Mouse (Mus musculus): ENCODE results near the gene Olfr906. TPM values are rescaled to one million over a fixed set of nuclear protein-coding genes. Genes with fewer than 3 reads are reported as not detected.

The Olfr906 gene
- total RNA-seq (2023; ENCODE audit: inconsistent age): not detected in 4 replicates

DNA sequence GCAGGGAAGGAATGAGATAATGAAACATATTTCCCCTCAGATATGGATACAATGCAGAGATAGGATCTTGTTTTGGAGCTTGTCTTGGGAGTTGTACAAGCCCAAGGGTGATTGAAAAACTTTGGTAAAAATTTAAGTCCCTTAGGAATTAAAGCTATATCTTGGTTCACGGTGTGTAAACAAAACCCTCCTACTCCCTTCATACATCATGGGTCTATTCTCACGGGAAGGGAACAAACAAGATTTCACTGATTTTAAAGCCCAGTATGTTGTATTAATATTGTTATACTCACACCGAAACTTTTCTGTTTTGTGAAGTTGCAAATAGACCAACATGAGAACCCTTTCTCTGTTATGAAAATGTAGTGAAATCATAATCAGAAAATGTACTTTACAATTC lies at the start of gene Olfr906:
TSS of gene Olfr906 (plus strand) at position 301 of the 400 bp plus-strand sequence.

DNA sequence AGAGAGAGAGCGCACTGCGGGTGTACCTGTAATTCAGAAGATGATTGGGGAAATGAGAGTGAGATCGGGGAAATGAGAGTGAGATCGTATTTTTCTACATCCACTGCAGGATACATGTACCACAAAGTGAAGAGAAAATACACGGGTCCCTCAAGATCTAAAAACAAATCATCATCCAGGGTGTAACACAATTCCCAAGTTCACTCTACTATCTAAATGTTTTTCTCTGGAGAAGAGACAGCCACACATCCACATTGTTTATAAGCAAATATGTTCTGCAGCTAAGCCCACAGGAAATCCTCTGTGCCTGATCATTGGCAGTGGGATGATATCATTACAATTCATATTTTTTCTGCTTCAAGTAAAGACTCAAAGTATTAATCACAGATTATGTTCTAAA lies 39.5 kb upstream of the Olfr906 start, which contains the start of gene Olfr902:
TSS of gene Olfr902 (plus strand) at position 301 of the 400 bp plus-strand sequence.

GRCm38 (mm10) chr9:38462844-38463243 lies 24.0 kb upstream of the Olfr906 start, which contains the start of gene Olfr904:
Olfr904 (plus strand) TSS chr9:38463144.

DNA sequence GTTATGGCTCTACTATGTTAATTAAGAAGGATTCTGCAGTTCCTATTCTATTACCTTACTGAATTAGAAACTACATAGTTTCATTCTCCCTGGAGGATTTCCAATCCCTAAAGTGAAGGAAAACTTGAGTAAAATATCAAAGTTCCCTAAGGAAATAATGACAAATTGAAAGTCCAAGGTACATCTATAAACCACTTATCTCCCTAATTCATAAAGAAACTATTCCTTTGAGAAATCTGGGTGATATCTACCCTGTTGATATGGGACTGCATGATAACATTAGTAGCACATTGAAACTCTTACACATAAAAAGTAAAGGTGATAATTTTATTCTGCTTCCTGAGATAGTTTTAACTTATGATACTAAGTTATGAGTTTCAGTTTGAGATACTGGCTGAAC lies 16.1 kb upstream of the Olfr906 start, which contains the start of gene Olfr905:
TSS of gene Olfr905 (plus strand) at position 301 of the 400 bp plus-strand sequence.

DNA sequence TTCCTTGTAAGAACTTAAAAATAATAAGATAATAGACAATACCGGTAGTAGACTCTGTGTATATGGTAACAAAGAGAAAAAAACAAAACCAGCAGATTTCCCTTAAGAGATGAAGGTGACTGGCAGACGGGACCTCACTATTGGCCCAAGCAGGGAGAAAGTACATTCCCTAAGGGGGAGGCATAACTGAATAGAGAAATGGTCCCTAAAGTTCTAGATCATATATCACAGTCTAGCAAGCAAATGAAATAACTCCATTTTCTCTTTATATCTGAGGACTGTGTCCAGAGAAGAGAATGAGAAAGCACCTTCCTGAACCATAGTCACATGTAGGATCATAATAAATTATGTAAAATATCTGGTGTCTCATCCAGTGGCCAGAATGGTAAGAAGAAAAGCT lies 8.6 kb downstream of the Olfr906 start, which contains the start of gene Olfr907:
TSS of gene Olfr907 (plus strand) at position 301 of the 400 bp plus-strand sequence.

DNA sequence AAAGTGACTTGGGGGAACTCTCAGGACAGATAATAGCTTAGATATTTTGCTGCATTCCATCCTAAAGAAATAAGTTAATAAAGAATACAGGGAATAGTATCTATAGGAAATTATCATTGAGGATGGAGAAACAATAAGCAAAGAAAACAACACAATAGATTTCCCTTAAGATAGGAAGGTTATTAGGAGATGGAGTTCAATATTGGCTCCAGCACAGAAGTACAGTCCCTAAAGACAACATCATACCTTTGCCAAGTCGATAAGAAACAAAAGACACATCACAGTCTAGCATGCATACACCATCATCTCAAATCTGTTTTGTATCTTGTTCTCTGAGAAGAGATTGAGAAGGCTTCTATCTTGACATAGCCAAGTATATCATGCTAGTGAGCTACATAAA lies 34.4 kb downstream of the Olfr906 start, which contains the start of gene Olfr911-ps1:
TSS of gene Olfr911-ps1 (plus strand) at position 301 of the 400 bp plus-strand sequence.

GRCm38 (mm10) chr9:38537549-38537948 lies 50.7 kb downstream of the Olfr906 start, which contains the start of gene Olfr910:
Olfr910 (plus strand) TSS chr9:38537849.

Other genes with a start within 250 kb of the Olfr906 start
- not detected in 4 replicates for gene Olfr143, start 234.3 kb upstream of the Olfr906 start, total RNA-seq (2023; ENCODE audit: inconsistent age)
- not detected in 4 replicates for gene Olfr895, start 219.2 kb upstream of the Olfr906 start, total RNA-seq (2023; ENCODE audit: inconsistent age)
- not detected in 4 replicates for gene Olfr896-ps1, start 196.0 kb upstream of the Olfr906 start, total RNA-seq (2023; ENCODE audit: inconsistent age)
- gene Olfr25, start 158.0 kb upstream of the Olfr906 start, total RNA-seq (2023; ENCODE audit: inconsistent age): not detected in 4 replicates
- not detected in 4 replicates for gene Olfr898, start 138.7 kb upstream of the Olfr906 start, total RNA-seq (2023; ENCODE audit: inconsistent age)
- not detected in 4 replicates for gene Olfr250, start 120.2 kb upstream of the Olfr906 start, total RNA-seq (2023; ENCODE audit: inconsistent age)
- not detected in 4 replicates for gene Olfr251, start 110.0 kb upstream of the Olfr906 start, total RNA-seq (2023; ENCODE audit: inconsistent age)
- gene Olfr147, start 85.4 kb upstream of the Olfr906 start, total RNA-seq (2023; ENCODE audit: inconsistent age): not detected in 4 replicates
- gene Olfr901, start 57.6 kb upstream of the Olfr906 start, total RNA-seq (2023; ENCODE audit: inconsistent age): not detected in 4 replicates
- gene Olfr902, start 39.4 kb upstream of the Olfr906 start, total RNA-seq (2023; ENCODE audit: inconsistent age): not detected in 4 replicates
- gene Olfr904, start 23.9 kb upstream of the Olfr906 start, total RNA-seq (2023; ENCODE audit: inconsistent age): not detected in 4 replicates
- not detected in 4 replicates for gene Olfr905, start 16.0 kb upstream of the Olfr906 start, total RNA-seq (2023; ENCODE audit: inconsistent age)
- not detected in 4 replicates for gene Olfr907, start 8.7 kb downstream of the Olfr906 start, total RNA-seq (2023; ENCODE audit: inconsistent age)
- not detected in 4 replicates for gene Olfr911-ps1, start 34.5 kb downstream of the Olfr906 start, total RNA-seq (2023; ENCODE audit: inconsistent age)
- not detected in 4 replicates for gene Olfr910, start 50.8 kb downstream of the Olfr906 start, total RNA-seq (2023; ENCODE audit: inconsistent age)
- gene Olfr912, start 93.1 kb downstream of the Olfr906 start, total RNA-seq (2023; ENCODE audit: inconsistent age): not detected in 4 replicates
- gene Olfr913, start 105.7 kb downstream of the Olfr906 start, total RNA-seq (2023; ENCODE audit: inconsistent age): not detected in 4 replicates
- gene Olfr914, start 118.0 kb downstream of the Olfr906 start, total RNA-seq (2023; ENCODE audit: inconsistent age): not detected in 4 replicates
- gene Olfr916, start 172.8 kb downstream of the Olfr906 start, total RNA-seq (2023; ENCODE audit: inconsistent age): not detected in 4 replicates
- not detected in 4 replicates for gene Olfr917, start 178.8 kb downstream of the Olfr906 start, total RNA-seq (2023; ENCODE audit: inconsistent age)
- not detected in 4 replicates for gene Olfr918, start 187.5 kb downstream of the Olfr906 start, total RNA-seq (2023; ENCODE audit: inconsistent age)
- not detected in 4 replicates for gene Olfr919, start 216.6 kb downstream of the Olfr906 start, total RNA-seq (2023; ENCODE audit: inconsistent age)
- gene Vwa5a, start 231.2 kb downstream of the Olfr906 start, total RNA-seq (2023; ENCODE audit: inconsistent age): 8.8 to 12.9 TPM (median 10.5 TPM) in 4 replicates

All from B cell, adult (primary cell).